Mouse (Mus musculus): ENCODE measurements around the gene Trip10.

DNA sequence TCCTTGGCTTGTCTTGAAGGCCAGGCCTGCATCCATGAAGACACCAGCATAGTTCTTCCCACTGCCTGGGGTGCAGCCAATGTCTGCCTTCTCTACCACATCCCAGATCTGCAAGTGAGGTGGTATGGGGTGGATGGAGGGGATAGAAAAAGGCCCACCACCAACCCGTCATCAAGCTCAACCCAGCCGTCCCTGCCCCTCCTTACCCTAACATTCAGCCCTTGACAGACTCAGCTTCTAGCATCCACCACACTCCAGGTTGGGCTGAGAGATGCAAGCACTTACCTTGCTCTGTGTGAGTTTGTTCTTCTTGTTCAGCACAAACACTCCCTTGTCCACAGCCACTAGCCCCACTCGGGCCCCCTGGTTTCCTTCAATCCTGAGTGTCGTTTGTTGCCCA, 27.3 kb upstream of the Trip10 start:
- TF ChIP-seq CTCF (IDR thresholded peaks at IDR 0.05; ENCODE audit: insufficient read depth, low read depth, low read length) (no peak), POLR2A (IDR thresholded peaks at IDR 0.05; ENCODE audit: insufficient read depth, low read depth, low read length) (no peak)
